Mouse (Mus musculus) gastrocnemius, postnatal 10 days (tissue): ENCODE measurements around the gene Adnp. TPM values are rescaled to one million over a fixed set of nuclear protein-coding genes. Genes with fewer than 3 reads are reported as not detected.
A peak's percentile ranks its signal among the peaks of the same experiment; 100 is the strongest.
"Not testable (repeated sequence)": the region's sequence is repeated elsewhere in the genome, so short reads cannot be mapped to it uniquely, and the experiment has no call there.

Experiments used
- DNase-seq: peaks from one replicate; pipeline ENCODE4 v3.0.0; 2021; ENCODE audit warnings: mixed read lengths
- total RNA-seq, 2 experiments: library from RNA; stranded (reverse); gene quantifications; 2 replicates each; pipeline ENCODE4 v1.2.3; 2021

The Adnp gene
- total RNA-seq, 2 experiments from 2014 or later: 28.4 to 33.5 TPM

- peak; percentile 37 for DNase-seq
Observed at GRCm38 (mm10) chr2:168205681-168206631, 956 bp downstream of the Adnp start.

- DNase-seq: peak; percentile 81
Observed at GRCm38 (mm10) chr2:168205265-168205664, 1.6 kb downstream of the Adnp start.

- DNase-seq: no peak
Observed at GRCm38 (mm10) chr2:168204476-168204999, 2.4 kb downstream of the Adnp start.

GRCm38 (mm10) chr2:168200014-168200691 lies 6.8 kb downstream of the Adnp start:
- no peak for DNase-seq

- no peak for DNase-seq
Observed at GRCm38 (mm10) chr2:168199476-168199875, 7.4 kb downstream of the Adnp start.

GRCm38 (mm10) chr2:168198421-168198820 lies 8.5 kb downstream of the Adnp start:
- DNase-seq: no peak

GRCm38 (mm10) chr2:168195721-168196120 lies 11.2 kb downstream of the Adnp start:
- DNase-seq: no peak

- no peak for DNase-seq
Observed at GRCm38 (mm10) chr2:168193685-168194084, 13.2 kb downstream of the Adnp start.

- no peak for DNase-seq
Observed at GRCm38 (mm10) chr2:168191856-168192255, 15.1 kb downstream of the Adnp start.

- no peak for DNase-seq
Observed at GRCm38 (mm10) chr2:168175946-168176345, 31.0 kb downstream of the Adnp start.

GRCm38 (mm10) chr2:168170167-168170685 lies 36.7 kb downstream of the Adnp start:
- DNase-seq: peak; percentile 40

GRCm38 (mm10) chr2:168169800-168170113 lies 37.2 kb downstream of the Adnp start:
- no peak for DNase-seq

- no peak for DNase-seq
Observed at GRCm38 (mm10) chr2:168168892-168169799, 37.8 kb downstream of the Adnp start.

GRCm38 (mm10) chr2:168167781-168168180 lies 39.1 kb downstream of the Adnp start:
- no peak for DNase-seq

GRCm38 (mm10) chr2:168166750-168167460 lies 40.0 kb downstream of the Adnp start:
- no peak for DNase-seq

GRCm38 (mm10) chr2:168161978-168162377 lies 44.9 kb downstream of the Adnp start:
- DNase-seq: no peak

GRCm38 (mm10) chr2:168161514-168161971 lies 45.4 kb downstream of the Adnp start:
- DNase-seq: no peak

GRCm38 (mm10) chr2:168160370-168160930 lies 46.5 kb downstream of the Adnp start:
- DNase-seq: no peak

- no peak for DNase-seq
Observed at GRCm38 (mm10) chr2:168158911-168159711, 47.8 kb downstream of the Adnp start.

GRCm38 (mm10) chr2:168157974-168158373 lies 48.9 kb downstream of the Adnp start:
- DNase-seq: not testable (repeated sequence)
